Mouse (Mus musculus) stomach, embryonic 14.5 days (tissue): ENCODE results near the gene Atp2b2. TPM values are rescaled to one million over a fixed set of nuclear protein-coding genes. Genes with fewer than 3 reads are reported as not detected.

Experiments
- ATAC-seq: fragments of 200-750 bp; cut with Nextera tagmentation; 2 replicates; pipeline ENCODE4 v1.8.0; 2017; ENCODE audit warnings: low read depth, moderate TSS enrichment; ENCODE audit not compliant: insufficient number of reproducible peaks, insufficient read depth, low FRiP score
- H3K27ac ChIP-seq: fragments of 300-500 bp; sonication (generic); 2 replicates; pipeline ENCODE4 v1.5.1; 2014; ENCODE audit warnings: mild to moderate bottlenecking, low read length, moderate library complexity, mixed read lengths
- H3K27me3 ChIP-seq: fragments of 300-500 bp; sonication (generic); 2 replicates; pipeline ENCODE4 v1.6.1; 2014; ENCODE audit warnings: low read length, control low read depth, mixed read lengths; ENCODE audit not compliant: control insufficient read depth, insufficient read depth
- H3K36me3 ChIP-seq: fragments of 300-500 bp; sonication (generic); 2 replicates; pipeline ENCODE4 v1.6.1; 2014; ENCODE audit warnings: mild to moderate bottlenecking, control low read depth, low read length, moderate library complexity, mixed read lengths; ENCODE audit not compliant: control insufficient read depth, insufficient read depth
- H3K4me1 ChIP-seq: fragments of 300-500 bp; sonication (generic); 2 replicates; pipeline ENCODE4 v1.6.1; 2014; ENCODE audit warnings: low read length, control low read depth, mixed read lengths; ENCODE audit not compliant: control insufficient read depth, insufficient read depth
- H3K4me2 ChIP-seq: fragments of 300-500 bp; sonication (generic); replicated peaks from 2 replicates; pipeline ENCODE4 v1.6.1; 2014; ENCODE audit warnings: low read depth, low read length, control low read depth
- H3K4me3 ChIP-seq: fragments of 300-500 bp; sonication (generic); 2 replicates; pipeline ENCODE4 v1.5.1; 2014; ENCODE audit warnings: low read depth, low read length, control low read depth
- H3K9ac ChIP-seq: fragments of 300-500 bp; sonication (generic); replicated peaks from 2 replicates; pipeline ENCODE4 v1.6.1; 2014; ENCODE audit warnings: low read depth, mild to moderate bottlenecking, control low read depth, low read length, moderate library complexity, mixed read lengths
- H3K9me3 ChIP-seq: fragments of 300-500 bp; sonication (generic); 2 replicates; pipeline ENCODE4 v1.6.1; 2016; ENCODE audit warnings: low read depth, low read length, control low read depth; ENCODE audit not compliant: control insufficient read depth
- WGBS: fragments of 180-500 bp; shearing (Covaris S2); extraction: QIAGEN DNeasy Blood & Tissue Kit; methylation state at CpG from one replicate; pipeline ENCODE4 v1.1.7; 2014; 5-methylcytosine and 5-hydroxymethylcytosine counted together
- polyA plus RNA-seq: library from polyadenylated mRNA; unstranded; fragments of >200 nt; fragmentation: Nextera tagmentation; extraction: Ambion mirVana; gene quantifications from 2 replicates; pipeline ENCODE4 v1.2.1, GENCODE M21; 2014

Atp2b2 gene
- polyA plus RNA-seq, 1 experiment from 2014 or later = 2.4 TPM

- no peak overlapping the region for H3K4me2 ChIP-seq
- 72% methylated on average over 5 of the region's 5 CpGs for WGBS
- no peaks in the 10 kb centered on the region for H3K36me3 ChIP-seq
- H3K4me3 ChIP-seq = no peak overlapping the region
- H3K4me1 ChIP-seq = 0 out of 2 replicates have a peak, but pooled peaks cover 4% of the 10 kb centered on the region
- no peak for ATAC-seq
- H3K27me3 ChIP-seq = no peaks in the 10 kb centered on the region
- no peaks in the 10 kb centered on the region for H3K9me3 ChIP-seq
- H3K9ac ChIP-seq = no peak overlapping the region
- no peak overlapping the region for H3K27ac ChIP-seq
Measured at GRCm38 (mm10) chr6:113958003-113958402, 84.4 kb downstream of the Atp2b2 start.

DNA sequence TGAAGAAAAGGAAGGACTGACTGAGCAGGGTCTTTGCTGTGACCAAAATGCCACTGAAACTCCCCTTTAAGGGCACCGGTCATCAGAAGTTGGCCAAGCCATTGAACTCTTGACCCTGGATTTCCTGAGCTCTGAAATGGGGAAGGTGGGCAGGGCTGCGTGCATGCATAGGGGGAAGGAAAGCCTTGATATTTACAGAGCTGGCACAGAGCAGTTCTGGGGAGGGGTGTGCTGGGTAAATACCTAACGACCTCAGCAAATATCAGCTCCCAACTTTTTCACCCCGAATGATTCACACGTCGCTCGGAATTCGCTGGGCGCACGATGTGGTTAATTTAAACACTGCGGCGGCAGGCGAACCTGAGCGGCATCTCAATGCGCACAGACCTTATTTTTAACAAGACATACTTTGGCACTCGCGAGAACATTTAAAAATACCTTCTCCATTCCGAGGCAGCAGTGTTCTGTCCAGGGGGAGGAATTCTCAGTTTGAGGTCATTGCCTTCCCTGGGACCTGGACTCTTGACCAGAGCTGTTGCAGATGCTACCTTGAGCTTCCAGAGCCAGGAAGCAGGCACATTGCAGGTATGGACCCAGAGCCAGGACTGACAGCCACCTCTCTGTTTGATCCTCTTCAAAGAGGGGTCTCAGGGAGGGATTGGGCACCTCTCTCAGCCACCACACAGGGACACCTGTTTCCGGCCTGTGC is 85.0 kb downstream of the Atp2b2 start:
- Histone ChIP-seq H3K4me3 (no peak overlapping the region), H3K27me3 (no peaks in the 10 kb centered on the region), H3K9me3 (no peaks in the 10 kb centered on the region), H3K27ac (no peak overlapping the region), H3K9ac (no peak overlapping the region), H3K4me1 (0 out of 2 replicates have a peak, but pooled peaks cover 4% of the 10 kb centered on the region), H3K36me3 (no peaks in the 10 kb centered on the region), H3K4me2 (no peak overlapping the region)
- 69% methylated on average over 19 of the region's 19 CpGs for WGBS
- ATAC-seq = no peak

- no peak overlapping the region for H3K9ac ChIP-seq
- WGBS = 70% methylated on average over 8 of the region's 8 CpGs
- no peaks in the 10 kb centered on the region for H3K9me3 ChIP-seq
- no peaks in the 10 kb centered on the region for H3K4me1 ChIP-seq
- H3K4me3 ChIP-seq = no peak overlapping the region
- no peak overlapping the region for H3K27ac ChIP-seq
- no peak for ATAC-seq
- no peaks in the 10 kb centered on the region for H3K36me3 ChIP-seq
- H3K27me3 ChIP-seq = no peaks in the 10 kb centered on the region
- H3K4me2 ChIP-seq = no peak overlapping the region
Measured at GRCm38 (mm10) chr6:113947515-113947914, 94.9 kb downstream of the Atp2b2 start.

- H3K9me3 ChIP-seq = no peaks in the 10 kb centered on the region
- no peaks in the 10 kb centered on the region for H3K36me3 ChIP-seq
- no peak overlapping the region for H3K9ac ChIP-seq
- H3K27ac ChIP-seq = no peak overlapping the region
- WGBS = 44% methylated on average over 12 of the region's 12 CpGs
- H3K4me2 ChIP-seq = no peak overlapping the region
- ATAC-seq = no peak
- no peaks in the 10 kb centered on the region for H3K27me3 ChIP-seq
- no peak overlapping the region for H3K4me3 ChIP-seq
- no peaks in the 10 kb centered on the region for H3K4me1 ChIP-seq
Measured at GRCm38 (mm10) chr6:113942355-113942754, 100.1 kb downstream of the Atp2b2 start.

DNA sequence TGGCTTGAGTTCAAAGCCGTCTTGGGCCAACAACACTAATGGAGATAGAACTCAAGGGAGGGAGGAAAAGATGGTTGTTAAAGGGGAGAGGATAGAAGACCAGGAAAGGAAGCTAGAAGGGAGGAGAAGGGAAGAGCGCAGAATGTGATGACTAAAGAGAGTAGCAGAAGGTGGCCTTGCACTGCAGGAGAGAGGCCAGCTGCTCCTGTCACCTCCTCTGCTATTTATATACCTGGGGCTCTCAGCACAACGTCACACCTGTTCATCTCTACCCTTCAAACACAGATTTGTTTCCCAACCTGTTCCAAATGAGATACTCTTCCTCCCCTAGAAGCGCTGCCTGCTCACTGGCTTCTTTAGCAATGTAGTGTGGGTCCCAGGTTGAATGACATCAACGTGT is 101.1 kb downstream of the Atp2b2 start:
- Histone ChIP-seq H3K36me3 (no peaks in the 10 kb centered on the region), H3K9me3 (no peaks in the 10 kb centered on the region), H3K4me1 (no peaks in the 10 kb centered on the region), H3K27ac (no peak overlapping the region), H3K4me3 (no peak overlapping the region), H3K4me2 (no peak overlapping the region), H3K9ac (no peak overlapping the region), H3K27me3 (no peaks in the 10 kb centered on the region)
- 78% methylated on average over 5 of the region's 5 CpGs for WGBS
- no peak for ATAC-seq

GRCm38 (mm10) chr6:113939442-113939841 is 103.0 kb downstream of the Atp2b2 start:
- Histone ChIP-seq H3K4me3 (no peak overlapping the region), H3K4me2 (no peak overlapping the region), H3K4me1 (no peaks in the 10 kb centered on the region), H3K27me3 (no peaks in the 10 kb centered on the region), H3K36me3 (no peaks in the 10 kb centered on the region), H3K9me3 (no peaks in the 10 kb centered on the region), H3K9ac (no peak overlapping the region), H3K27ac (no peak overlapping the region)
- 88% methylated on average over 8 of the region's 8 CpGs for WGBS
- no peak for ATAC-seq

- Histone ChIP-seq H3K9me3 (no peaks in the 10 kb centered on the region), H3K4me2 (no peak overlapping the region), H3K27me3 (no peaks in the 10 kb centered on the region), H3K4me1 (no peaks in the 10 kb centered on the region), H3K27ac (no peak overlapping the region), H3K9ac (no peak overlapping the region), H3K36me3 (no peaks in the 10 kb centered on the region), H3K4me3 (no peak overlapping the region)
- 43% methylated on average over 6 of the region's 6 CpGs for WGBS
- no peak for ATAC-seq
Measured at GRCm38 (mm10) chr6:113936811-113937508, 105.5 kb downstream of the Atp2b2 start.

DNA sequence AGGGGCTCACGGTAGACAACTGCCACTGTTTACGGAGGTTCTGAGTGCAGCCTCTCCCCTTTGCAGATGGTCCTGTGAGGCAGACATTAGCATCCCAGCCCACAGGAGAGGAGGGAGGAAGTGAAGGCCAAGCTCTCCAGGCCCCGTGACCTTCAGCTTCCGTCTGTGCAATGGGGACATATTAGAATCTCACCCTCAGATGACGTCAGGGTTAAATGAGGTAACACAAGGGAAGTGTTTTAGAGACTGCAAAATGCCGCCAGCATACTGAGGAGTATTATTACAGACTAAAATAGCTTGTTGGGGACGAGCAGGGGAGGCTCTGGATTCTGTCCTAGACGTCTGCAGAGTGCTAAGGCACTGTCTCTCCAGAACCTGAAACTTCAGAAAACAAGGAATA is 106.3 kb downstream of the Atp2b2 start:
- Histone ChIP-seq H3K27me3 (no peaks in the 10 kb centered on the region), H3K27ac (no peak overlapping the region), H3K36me3 (no peaks in the 10 kb centered on the region), H3K9ac (no peak overlapping the region), H3K4me2 (no peak overlapping the region), H3K4me3 (no peak overlapping the region), H3K9me3 (no peaks in the 10 kb centered on the region), H3K4me1 (no peaks in the 10 kb centered on the region)
- ATAC-seq = no peak
- 58% methylated on average over 8 of the region's 8 CpGs for WGBS
